In genomic region chr5:29736073-29736900, GRCm38 (mm10) we compare ENCODE assay signal across 9 mouse cellular contexts. TPM values are rescaled to one million over a fixed set of nuclear protein-coding genes. Genes with fewer than 3 reads are reported as not detected.
DNase-seq lines count a peak whose midpoint lies in the region; ATAC-seq and TF ChIP-seq lines count a peak whose summit lies in the region.
"Had no signal": no experiment of that assay in that cellular context is flagged by ENCODE, and none has a peak within 500 bp of the region (broad histone marks: within the 10 kb centered on the region; RNA-seq: fewer than 3 reads in every experiment).

No protein-coding gene starts in this region.

- no peaks in the 10 kb centered on the region for H3K9me3 ChIP-seq in embryonic facial prominence, embryonic 11.5 days (replicated peaks; ENCODE audit: control insufficient read depth, low read length)
- H3K9me3 ChIP-seq in heart, postnatal 0 days (replicated peaks; ENCODE audit: control insufficient read depth, low read length), result no peaks in the 10 kb centered on the region
- no peaks in the 10 kb centered on the region for H3K9me3 ChIP-seq in limb, embryonic 13.5 days
- H3K9me3 ChIP-seq in midbrain, embryonic 13.5 days, result no peaks in the 10 kb centered on the region

- TF ChIP-seq EP300 in heart, postnatal 0 days (IDR thresholded peaks at IDR 0.05; ENCODE audit: low read depth), result no peak

- H3K27ac ChIP-seq in embryonic facial prominence, embryonic 11.5 days (replicated peaks; ENCODE audit: low read depth, low read length), result peak overlapping the region; percentile 92
- peak overlapping the region; percentile 98 for H3K27ac ChIP-seq in heart, postnatal 0 days (ENCODE audit: low read depth)
- peak overlapping the region; percentile 96 for H3K27ac ChIP-seq in limb, embryonic 13.5 days
- peak overlapping the region; percentile 92 for H3K27ac ChIP-seq in midbrain, embryonic 13.5 days

- peak overlapping the region; percentile 94 for H3K9ac ChIP-seq in embryonic facial prominence, embryonic 11.5 days (replicated peaks; ENCODE audit: low read length)
- H3K9ac ChIP-seq in heart, postnatal 0 days (replicated peaks; ENCODE audit: low read depth, low read length), result peak overlapping the region; percentile 90
- H3K9ac ChIP-seq in limb, embryonic 13.5 days, result peak overlapping the region; percentile 97
- peak overlapping the region; percentile 89 for H3K9ac ChIP-seq in midbrain, embryonic 13.5 days (replicated peaks)

- 2% methylated on average over 43 of the region's 48 CpGs for WGBS in embryonic facial prominence, embryonic 11.5 days
- 2% methylated on average over 39 of the region's 48 CpGs for WGBS in heart, postnatal 0 days
- WGBS in limb, embryonic 13.5 days, result under 1% methylated on average over 48 of the region's 48 CpGs
- WGBS in midbrain, embryonic 13.5 days, result 2% methylated on average over 48 of the region's 48 CpGs

- DNase-seq in heart, adult 11 months, result peak; percentile 98
- DNase-seq in heart, adult 8-10 months (ENCODE audit: low spot score), result no peak
- peak; percentile 19 for DNase-seq in MEL-GATA-1-ER (ENCODE audit: extremely low read depth, low read depth)
- DNase-seq in embryonic facial prominence, embryonic 11.5 days (ENCODE audit: low spot score), result peak; percentile 38
- peak; percentile 51 for DNase-seq in heart, postnatal 0 days (ENCODE audit: low spot score)
- DNase-seq in cerebellum, adult 8-10 months, result no peak

- H3K36me3 ChIP-seq in embryonic facial prominence, embryonic 11.5 days (replicated peaks; ENCODE audit: control insufficient read depth, insufficient read depth, low read depth, low read length), result no peaks in the 10 kb centered on the region
- no peaks in the 10 kb centered on the region for H3K36me3 ChIP-seq in heart, postnatal 0 days (replicated peaks; ENCODE audit: control insufficient read depth, insufficient read depth, low read length)
- H3K36me3 ChIP-seq in limb, embryonic 13.5 days, result no peaks in the 10 kb centered on the region
- H3K36me3 ChIP-seq in midbrain, embryonic 13.5 days, result no peaks in the 10 kb centered on the region

- H3K4me1 ChIP-seq in embryonic facial prominence, embryonic 11.5 days (ENCODE audit: control insufficient read depth, insufficient read depth, low read length), result no peaks in the 10 kb centered on the region
- peaks cover 24% of the 10 kb centered on the region for H3K4me1 ChIP-seq in heart, postnatal 0 days (ENCODE audit: control insufficient read depth, insufficient read depth)
- H3K4me1 ChIP-seq in limb, embryonic 13.5 days, result peaks cover 18% of the 10 kb centered on the region
- H3K4me1 ChIP-seq in midbrain, embryonic 13.5 days (replicated peaks), result peaks cover 39% of the 10 kb centered on the region

- H3K27me3 ChIP-seq in embryonic facial prominence, embryonic 11.5 days (ENCODE audit: control insufficient read depth, insufficient read depth, low read length), result no peaks in the 10 kb centered on the region
- no peaks in the 10 kb centered on the region for H3K27me3 ChIP-seq in heart, postnatal 0 days (ENCODE audit: control insufficient read depth, insufficient read depth, low read length)
- no peaks in the 10 kb centered on the region for H3K27me3 ChIP-seq in limb, embryonic 13.5 days
- H3K27me3 ChIP-seq in midbrain, embryonic 13.5 days, result no peaks in the 10 kb centered on the region

- no peak for TF ChIP-seq CTCF in heart, postnatal 0 days (IDR thresholded peaks at IDR 0.05; ENCODE audit: low read depth)

- peak overlapping the region; percentile 97 for H3K4me3 ChIP-seq in embryonic facial prominence, embryonic 11.5 days (ENCODE audit: low read depth, low read length)
- H3K4me3 ChIP-seq in heart, postnatal 0 days (ENCODE audit: low read depth, low read length), result peak overlapping the region; percentile 76
- peak overlapping the region; percentile 99 for H3K4me3 ChIP-seq in limb, embryonic 13.5 days
- peak overlapping the region; percentile 77 for H3K4me3 ChIP-seq in midbrain, embryonic 13.5 days (replicated peaks)

- peak overlapping the region; percentile 62 for H3K4me2 ChIP-seq in embryonic facial prominence, embryonic 11.5 days (ENCODE audit: low read depth, low read length)
- H3K4me2 ChIP-seq in heart, postnatal 0 days (ENCODE audit: low read depth, low read length), result peak overlapping the region; percentile 71
- peak overlapping the region; percentile 83 for H3K4me2 ChIP-seq in limb, embryonic 13.5 days (replicated peaks)
- peak overlapping the region; percentile 71 for H3K4me2 ChIP-seq in midbrain, embryonic 13.5 days (replicated peaks)

- ATAC-seq in embryonic facial prominence, embryonic 11.5 days (replicated peaks; ENCODE audit: insufficient number of reproducible peaks, low FRiP score, low TSS enrichment, low read depth), result peak; percentile 66
- peak; percentile 63 for ATAC-seq in heart, postnatal 0 days (ENCODE audit: insufficient read depth, low read depth)
- peak; percentile 46 for ATAC-seq in limb, embryonic 13.5 days (ENCODE audit: low FRiP score, low read depth)
- ATAC-seq in midbrain, embryonic 13.5 days, result peak; percentile 81

RNA-seq across cellular contexts. Expression of gene Gm5129, which starts 0.6 kb away (rescaled TPM):
- total RNA-seq in heart, adult 8-10 months (2022), result not detected
- not detected in 2 replicates for polyA plus RNA-seq in embryonic facial prominence, embryonic 11.5 days (2014; fragmentation: Nextera tagmentation; extraction: Ambion mirVana)
- not detected in 2 replicates for total RNA-seq in heart, postnatal 0 days (2014; rRNA removed; ENCODE audit: low replicate concordance)
- not detected in 2 replicates for polyA plus RNA-seq in heart, postnatal 0 days (2015; fragmentation: Nextera tagmentation; extraction: Ambion mirVana)
- polyA plus RNA-seq in limb, embryonic 13.5 days (2015; fragmentation: Nextera tagmentation; extraction: Ambion mirVana), result not detected in 2 replicates
- polyA plus RNA-seq in midbrain, embryonic 13.5 days (2015; fragmentation: Nextera tagmentation; extraction: Ambion mirVana), result not detected in 2 replicates
- total RNA-seq: left cerebral cortex, adult 8-10 months had no signal

RNA-seq across cellular contexts. Expression of gene Dnajb6, which starts 0.8 kb away (rescaled TPM):
- total RNA-seq in heart, adult 8-10 months (2022), result 10 to 100 TPM; 79.5 to 84.4 (median 83.3) TPM
- 217 and 236 TPM in 2 replicates for polyA plus RNA-seq in embryonic facial prominence, embryonic 11.5 days (2014; fragmentation: Nextera tagmentation; extraction: Ambion mirVana)
- total RNA-seq in heart, postnatal 0 days (2014; rRNA removed; ENCODE audit: low replicate concordance), result 37.2 and 42.0 TPM in 2 replicates
- 85.9 and 88.6 TPM in 2 replicates for polyA plus RNA-seq in heart, postnatal 0 days (2015; fragmentation: Nextera tagmentation; extraction: Ambion mirVana)
- 154 and 161 TPM in 2 replicates for polyA plus RNA-seq in limb, embryonic 13.5 days (2015; fragmentation: Nextera tagmentation; extraction: Ambion mirVana)
- polyA plus RNA-seq in midbrain, embryonic 13.5 days (2015; fragmentation: Nextera tagmentation; extraction: Ambion mirVana), result 299 and 342 TPM in 2 replicates

Comparison
In these comparisons a context has a peak if more than half of its experiments do, and no peak if none do; other contexts are left out.
1. DNase-seq: peak in heart, adult 11 months (single experiment), MEL-GATA-1-ER (single experiment), embryonic facial prominence, embryonic 11.5 days (single experiment) and heart, postnatal 0 days (single experiment); none in heart, adult 8-10 months (single experiment) and cerebellum, adult 8-10 months (single experiment).
2. Peak in every context shown above with its lines, with median percentiles within 50 percentile points of each other: ATAC-seq, H3K27ac ChIP-seq, H3K4me2 ChIP-seq, H3K4me3 ChIP-seq and H3K9ac ChIP-seq.